Mouse (Mus musculus): Measurements from ENCODE around the gene Exosc2. TPM values are rescaled to one million over a fixed set of nuclear protein-coding genes. Genes with fewer than 3 reads are reported as not detected.
"Not testable (repeated sequence)": the region's sequence is repeated elsewhere in the genome, so short reads cannot be mapped to it uniquely, and the experiment has no call there.

The Exosc2 gene
- polyA plus RNA-seq, 1 experiment = 9.1 TPM

DNA sequence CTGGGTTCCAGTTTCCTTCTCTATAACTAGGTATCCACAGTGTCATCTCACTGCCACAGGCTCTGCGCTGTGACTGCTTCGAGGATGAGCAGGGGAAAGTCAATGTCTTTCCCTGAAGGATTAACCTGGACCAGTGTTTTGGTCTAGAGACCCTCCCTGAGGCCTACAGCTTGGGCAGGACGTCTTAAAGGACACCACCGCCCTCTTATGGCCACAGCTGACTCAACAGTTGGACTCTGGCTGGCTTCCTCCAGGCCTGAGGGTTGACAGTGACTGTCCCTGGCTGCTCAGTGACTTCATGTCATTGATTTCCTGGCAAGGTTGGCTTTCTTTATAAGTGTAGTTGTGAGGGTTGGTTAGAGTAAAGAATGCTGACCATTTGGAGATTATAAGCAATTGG lies 3.2 kb upstream of the Exosc2 start:
- Histone ChIP-seq H3K4me1 (ENCODE audit: control insufficient read depth, insufficient read depth, insufficient read length) (peaks cover 4% of the 10 kb centered on the region; the same call in 1 of the 2 replicates), H3K27ac (ENCODE audit: insufficient read depth, low read length) (no peak overlapping the region), H3K4me3 (ENCODE audit: extremely low read depth, insufficient read depth, insufficient read length) (no peak overlapping the region), H3K27me3 (ENCODE audit: control insufficient read depth, insufficient read depth, low read length) (no peaks in the 10 kb centered on the region), H3K36me3 (ENCODE audit: control insufficient read depth, insufficient read depth, low read length) (peaks cover under 1% of the 10 kb centered on the region; the same call in 1 of the 2 replicates)
- DNase-seq (ENCODE audit: low read depth in 1 of 2, low spot score in 2 of 2) = no peak
- TF ChIP-seq CTCF (IDR thresholded peaks at IDR 0.05; ENCODE audit: extremely low read depth, insufficient read depth, insufficient read length, insufficient replicate concordance) (peak; percentile 18; the same call in 1 of the 2 replicates), POLR2A (IDR thresholded peaks at IDR 0.05; ENCODE audit: low read depth, low read length) (no peak)
- 50% methylated on average over 4 of the region's 4 CpGs for WGBS

- no peak overlapping the region for H3K4me3 ChIP-seq (ENCODE audit: extremely low read depth, insufficient read depth, insufficient read length)
- H3K36me3 ChIP-seq (ENCODE audit: control insufficient read depth, insufficient read depth, low read length) = peaks cover 27% of the 10 kb centered on the region
- H3K4me1 ChIP-seq (ENCODE audit: control insufficient read depth, insufficient read depth, insufficient read length) = no peaks in the 10 kb centered on the region
- H3K27ac ChIP-seq (ENCODE audit: insufficient read depth, low read length) = no peak overlapping the region
- no peaks in the 10 kb centered on the region for H3K27me3 ChIP-seq (ENCODE audit: control insufficient read depth, insufficient read depth, low read length)
- no peak for DNase-seq (ENCODE audit: low read depth in 1 of 2, low spot score in 2 of 2)
- WGBS = 50% methylated on average over 6 of the region's 6 CpGs
- TF ChIP-seq CTCF (IDR thresholded peaks at IDR 0.05; ENCODE audit: extremely low read depth, insufficient read depth, insufficient read length, insufficient replicate concordance) (no peak), POLR2A (IDR thresholded peaks at IDR 0.05; ENCODE audit: low read depth, low read length) (no peak)
Observed at GRCm38 (mm10) chr2:31678641-31679040, 8.1 kb downstream of the Exosc2 start.

DNA sequence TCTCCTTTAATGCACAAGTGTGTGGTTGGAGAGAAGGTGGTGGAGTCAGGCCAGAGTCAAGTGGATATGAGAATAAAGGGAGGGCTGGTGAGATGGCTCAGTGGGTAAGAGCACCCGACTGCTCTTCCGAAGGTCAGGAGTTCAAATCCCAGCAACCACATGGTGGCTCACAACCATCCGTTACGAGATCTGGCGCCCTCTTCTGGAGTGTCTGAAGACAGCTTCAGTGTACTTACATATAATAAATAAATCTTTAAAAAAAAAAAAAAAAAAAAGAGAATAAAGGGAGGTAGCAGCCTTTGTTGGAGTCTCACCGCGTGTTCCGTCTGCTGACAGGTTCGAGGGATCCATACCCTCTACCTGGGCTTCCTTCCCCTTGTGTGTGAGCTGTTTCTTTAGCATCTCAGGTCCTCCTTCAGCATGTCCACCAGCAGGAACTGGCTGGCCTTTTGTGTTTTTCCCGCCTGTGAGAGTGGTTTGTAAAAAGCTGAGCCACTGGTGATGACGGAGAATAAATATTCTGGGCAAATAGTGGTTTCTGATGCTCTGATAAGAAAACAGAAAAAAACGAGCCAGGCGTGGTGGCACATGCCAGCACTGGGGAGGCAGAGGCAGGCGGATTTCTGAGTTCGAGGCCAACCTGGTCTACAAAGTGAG lies 10.7 kb downstream of the Exosc2 start:
- not testable (repeated sequence) for H3K4me3 ChIP-seq (ENCODE audit: extremely low read depth, insufficient read depth, insufficient read length); H3K4me1 ChIP-seq (ENCODE audit: control insufficient read depth, insufficient read depth, insufficient read length); H3K27ac ChIP-seq (ENCODE audit: insufficient read depth, low read length); DNase-seq (ENCODE audit: low read depth in 1 of 2, low spot score in 2 of 2); H3K27me3 ChIP-seq (ENCODE audit: control insufficient read depth, insufficient read depth, low read length)
- peaks cover 17% of the 10 kb centered on the region for H3K36me3 ChIP-seq (ENCODE audit: control insufficient read depth, insufficient read depth, low read length)
- WGBS = 90% methylated on average over 15 of the region's 15 CpGs

DNA sequence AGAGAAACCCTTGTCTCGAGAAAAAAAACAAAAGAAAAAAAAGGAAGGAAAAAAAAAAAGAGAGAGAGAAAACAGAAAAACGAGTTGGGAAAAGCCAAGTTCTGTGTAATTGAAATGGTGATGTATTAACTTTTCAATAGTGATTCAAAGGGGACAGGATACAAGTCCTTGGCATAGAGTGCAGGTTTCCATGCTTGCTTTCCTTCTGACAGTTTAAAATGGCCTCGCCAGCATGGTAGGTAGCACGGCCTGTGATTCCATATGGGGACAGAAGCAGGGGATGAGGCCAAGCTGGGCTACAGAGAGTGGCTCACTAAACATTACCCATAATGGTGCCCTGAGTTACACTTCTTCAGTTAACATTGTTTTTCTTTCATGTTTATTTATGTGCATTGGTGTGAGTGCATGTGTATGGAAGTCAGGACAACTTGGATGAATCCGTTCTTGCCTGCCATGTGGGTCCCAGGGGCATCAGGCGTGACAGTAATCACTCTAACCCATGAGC lies 11.3 kb downstream of the Exosc2 start:
- TF ChIP-seq CTCF (IDR thresholded peaks at IDR 0.05; ENCODE audit: extremely low read depth, insufficient read depth, insufficient read length, insufficient replicate concordance) = no peak
- TF ChIP-seq POLR2A (IDR thresholded peaks at IDR 0.05; ENCODE audit: low read depth, low read length) = no peak
- Histone ChIP-seq H3K36me3 (ENCODE audit: control insufficient read depth, insufficient read depth, low read length) (peaks cover 11% of the 10 kb centered on the region), H3K4me1 (ENCODE audit: control insufficient read depth, insufficient read depth, insufficient read length) (no peaks in the 10 kb centered on the region), H3K4me3 (ENCODE audit: extremely low read depth, insufficient read depth, insufficient read length) (no peak overlapping the region), H3K27me3 (ENCODE audit: control insufficient read depth, insufficient read depth, low read length) (no peaks in the 10 kb centered on the region), H3K27ac (ENCODE audit: insufficient read depth, low read length) (no peak overlapping the region)
- WGBS = 90% methylated on average over 6 of the region's 6 CpGs
- no peak for DNase-seq (ENCODE audit: low read depth in 1 of 2, low spot score in 2 of 2)

DNA sequence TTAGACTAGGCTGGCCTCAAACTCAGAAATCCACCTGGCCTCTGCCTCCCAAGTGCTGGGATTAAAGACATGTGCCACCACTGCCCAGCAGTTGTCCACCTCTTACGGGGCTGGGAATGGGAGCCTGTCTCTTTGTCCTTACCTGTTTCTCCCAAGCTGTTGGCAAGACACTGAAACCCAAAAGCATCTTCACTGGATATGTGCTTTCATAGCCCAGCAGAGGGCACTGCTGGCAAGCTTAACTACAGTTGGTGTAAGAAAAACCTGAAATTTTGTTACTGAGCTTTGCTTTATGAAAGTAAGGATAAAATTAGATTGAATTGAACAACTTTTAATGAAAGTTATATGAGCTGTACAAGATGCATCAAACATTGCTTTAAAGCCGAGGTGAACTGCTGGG lies 13.2 kb downstream of the Exosc2 start:
- peaks cover 8% of the 10 kb centered on the region for H3K36me3 ChIP-seq (ENCODE audit: control insufficient read depth, insufficient read depth, low read length)
- no peak overlapping the region for H3K27ac ChIP-seq (ENCODE audit: insufficient read depth, low read length)
- H3K4me3 ChIP-seq (ENCODE audit: extremely low read depth, insufficient read depth, insufficient read length) = no peak overlapping the region
- H3K4me1 ChIP-seq (ENCODE audit: control insufficient read depth, insufficient read depth, insufficient read length) = no peaks in the 10 kb centered on the region
- H3K27me3 ChIP-seq (ENCODE audit: control insufficient read depth, insufficient read depth, low read length) = no peaks in the 10 kb centered on the region
- TF ChIP-seq CTCF (IDR thresholded peaks at IDR 0.05; ENCODE audit: extremely low read depth, insufficient read depth, insufficient read length, insufficient replicate concordance) (peak; percentile 38; the same call in 1 of the 2 replicates), POLR2A (IDR thresholded peaks at IDR 0.05; ENCODE audit: low read depth, low read length) (no peak)
- WGBS = 32% methylated on average over 2 of the region's 2 CpGs
- DNase-seq (ENCODE audit: low read depth in 1 of 2, low spot score in 2 of 2) = peak; percentile 34 to 49

DNA sequence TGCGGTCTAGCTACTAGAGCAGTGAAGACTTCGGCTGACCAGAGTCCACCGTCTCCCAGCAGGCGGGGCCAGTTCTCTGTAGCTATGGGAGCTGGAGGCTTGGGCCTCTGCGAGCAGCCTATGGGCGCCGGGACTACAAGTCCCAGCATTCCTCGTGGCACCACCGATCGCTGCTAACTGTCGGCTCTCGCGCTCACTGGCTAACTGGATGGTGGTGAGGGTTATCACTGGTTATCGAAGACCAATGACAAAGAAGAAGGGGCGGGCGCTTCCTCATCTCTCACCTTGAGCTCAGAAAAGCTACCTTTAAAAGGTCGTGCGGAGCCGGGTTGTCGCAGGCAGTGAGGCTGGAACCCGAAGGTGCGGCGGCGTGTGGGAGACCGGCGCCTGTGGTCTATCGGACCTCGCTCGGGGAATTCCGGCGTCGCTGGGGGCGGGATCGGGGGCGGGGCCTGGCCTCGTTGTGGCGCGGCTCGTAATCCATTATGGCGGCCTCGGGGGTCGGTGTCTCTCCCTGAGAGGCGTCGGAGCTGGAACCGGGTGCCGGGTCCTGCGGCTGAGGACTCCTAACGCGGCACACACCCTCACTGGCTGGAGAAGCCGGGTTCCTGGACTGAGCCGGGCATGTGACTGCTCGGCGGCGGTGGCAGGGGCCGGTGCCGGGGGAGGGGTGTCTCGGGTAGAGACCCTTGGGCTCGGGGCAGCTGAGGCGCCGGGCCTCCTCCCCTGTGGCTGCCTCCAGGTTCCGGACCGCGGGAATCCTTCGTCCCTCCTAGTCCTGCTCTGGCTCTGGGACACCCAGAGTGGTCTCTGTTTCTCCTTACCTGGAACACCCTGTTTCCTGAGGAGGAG lies 17.8 kb downstream of the Exosc2 start, which contains the start of gene Abl1:
TSS of gene Abl1 (plus strand) at position 303 of the 852 bp plus-strand sequence.
- peak; percentile 91 to 92 for DNase-seq (ENCODE audit: low read depth in 1 of 2, low spot score in 2 of 2)
- 0% methylated on average over 64 of the region's 64 CpGs for WGBS
- H3K36me3 ChIP-seq (ENCODE audit: control insufficient read depth, insufficient read depth, low read length) = no peaks in the 10 kb centered on the region
- no peaks in the 10 kb centered on the region for H3K27me3 ChIP-seq (ENCODE audit: control insufficient read depth, insufficient read depth, low read length)
- H3K4me3 ChIP-seq (ENCODE audit: extremely low read depth, insufficient read depth, insufficient read length) = peak within 1 kb of the TSS; percentile 98
- peak within 1 kb of the TSS; percentile 98 for H3K27ac ChIP-seq (ENCODE audit: insufficient read depth, low read length)
- TF ChIP-seq POLR2A (IDR thresholded peaks at IDR 0.05; ENCODE audit: low read depth, low read length) = no peak; the same call in 1 of the 2 replicates
- TF ChIP-seq CTCF (IDR thresholded peaks at IDR 0.05; ENCODE audit: extremely low read depth, insufficient read depth, insufficient read length, insufficient replicate concordance) = 0 out of 2 replicates have a peak, but pooled peaks have one; percentile 2
- peaks cover 5% of the 10 kb centered on the region; the same call in 1 of the 2 replicates for H3K4me1 ChIP-seq (ENCODE audit: control insufficient read depth, insufficient read depth, insufficient read length)

All from spleen, adult 2 months (tissue).